Mouse (Mus musculus): Measurements from ENCODE around the gene Srrm1. TPM values are rescaled to one million over a fixed set of nuclear protein-coding genes. Genes with fewer than 3 reads are reported as not detected.

Srrm1 gene
- polyA plus RNA-seq, 1 experiment from 2014 or later, result 259 TPM

GRCm38 (mm10) chr4:135274761-135275160, 78.4 kb downstream of the Srrm1 start:
- DNase-seq (ENCODE audit: low spot score), result no peak

- DNase-seq (ENCODE audit: low spot score), result peak; percentile 21
Observed at GRCm38 (mm10) chr4:135273307-135273682, 79.8 kb downstream of the Srrm1 start.

GRCm38 (mm10) chr4:135272640-135273306, 80.3 kb downstream of the Srrm1 start, which contains the start of gene Clic4:
Gene Clic4 (minus strand): TSS chr4:135272814.
- DNase-seq (ENCODE audit: low spot score), result peak; percentile 100

- DNase-seq (ENCODE audit: low spot score), result no peak
Observed at GRCm38 (mm10) chr4:135271881-135272616, 81.1 kb downstream of the Srrm1 start.

GRCm38 (mm10) chr4:135271419-135271828, 81.7 kb downstream of the Srrm1 start:
- peak; percentile 39 for DNase-seq (ENCODE audit: low spot score)

Other genes with a start within 250 kb of the Srrm1 start
- 4.8 and 7.9 TPM in 2 replicates for gene Runx3, start 232.7 kb downstream of the Srrm1 start, polyA plus RNA-seq (2015; fragmentation: Nextera tagmentation; extraction: Ambion mirVana)
- 71.1 and 72.5 TPM in 2 replicates for gene Clic4, start 80.5 kb downstream of the Srrm1 start, polyA plus RNA-seq (2015; fragmentation: Nextera tagmentation; extraction: Ambion mirVana)
- gene Ncmap, start 44.9 kb upstream of the Srrm1 start, polyA plus RNA-seq (2015; fragmentation: Nextera tagmentation; extraction: Ambion mirVana), result 0.27 and 0.61 TPM in 2 replicates
- 15.4 and 20.8 TPM in 2 replicates for gene Rcan3, start 80.5 kb upstream of the Srrm1 start, polyA plus RNA-seq (2015; fragmentation: Nextera tagmentation; extraction: Ambion mirVana)
- 0.55 and 0.93 TPM in 2 replicates for gene Stpg1, start 141.5 kb upstream of the Srrm1 start, polyA plus RNA-seq (2015; fragmentation: Nextera tagmentation; extraction: Ambion mirVana)
- gene Nipal3, start 141.7 kb upstream of the Srrm1 start, polyA plus RNA-seq (2015; fragmentation: Nextera tagmentation; extraction: Ambion mirVana), result 6.6 and 7.0 TPM in 2 replicates
- 0.78 and 1.2 TPM in 2 replicates for gene Grhl3, start 220.3 kb upstream of the Srrm1 start, polyA plus RNA-seq (2015; fragmentation: Nextera tagmentation; extraction: Ambion mirVana)